Mouse (Mus musculus): ENCODE data around the gene Snx9. TPM values are rescaled to one million over a fixed set of nuclear protein-coding genes. Genes with fewer than 3 reads are reported as not detected.

Gene Snx9
- total RNA-seq, 2 experiments from 2014 or later: 12.7 to 13.1 TPM

- peak; percentile 57 to 69 for DNase-seq (ENCODE audit: low spot score in 2 of 2)
Observed at GRCm38 (mm10) chr17:5923281-5923680, 82.2 kb downstream of the Snx9 start.

DNA sequence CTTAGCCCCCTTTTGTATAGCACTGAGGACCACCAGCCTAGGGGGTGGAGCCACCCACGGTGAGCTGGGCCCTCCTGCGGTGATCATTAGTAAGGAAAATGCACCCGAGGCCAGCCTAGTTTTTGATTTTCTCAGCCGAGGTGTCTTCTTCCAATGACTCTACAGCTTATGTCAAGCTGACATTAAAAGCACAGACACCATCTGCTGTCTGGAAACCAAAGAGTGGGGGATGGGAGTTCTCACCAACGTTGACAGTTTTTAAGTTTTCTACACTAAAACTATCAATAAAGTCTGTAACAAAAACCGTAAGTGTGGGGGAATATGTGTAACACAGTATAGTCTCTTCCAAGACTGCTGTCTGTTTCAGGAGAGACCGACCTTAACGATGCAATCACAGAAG is 83.1 kb downstream of the Snx9 start:
- no peak for DNase-seq (ENCODE audit: low spot score in 2 of 2)

- DNase-seq (ENCODE audit: low spot score in 2 of 2): no peak
Observed at GRCm38 (mm10) chr17:5926710-5927109, 85.6 kb downstream of the Snx9 start.

DNA sequence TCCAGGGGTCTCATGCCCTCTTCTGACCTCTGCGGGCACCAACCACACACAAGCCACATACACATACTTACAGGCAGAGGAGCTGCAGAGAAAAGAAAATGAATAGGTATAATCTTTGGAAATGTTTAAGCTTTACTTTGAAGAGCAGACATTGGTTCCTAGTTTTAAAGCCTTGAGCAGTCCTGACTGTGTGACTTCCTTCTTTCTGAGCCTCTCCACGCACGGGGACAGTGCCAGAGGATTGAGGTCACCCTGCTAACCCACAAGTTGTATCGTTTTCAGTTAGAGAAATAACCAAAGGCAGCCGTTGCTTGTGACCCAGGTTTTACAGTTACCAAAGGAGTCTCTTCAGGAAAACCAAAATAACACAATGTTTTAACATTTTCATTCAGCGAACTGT is 87.9 kb downstream of the Snx9 start:
- no peak for DNase-seq (ENCODE audit: low spot score in 2 of 2)

DNA sequence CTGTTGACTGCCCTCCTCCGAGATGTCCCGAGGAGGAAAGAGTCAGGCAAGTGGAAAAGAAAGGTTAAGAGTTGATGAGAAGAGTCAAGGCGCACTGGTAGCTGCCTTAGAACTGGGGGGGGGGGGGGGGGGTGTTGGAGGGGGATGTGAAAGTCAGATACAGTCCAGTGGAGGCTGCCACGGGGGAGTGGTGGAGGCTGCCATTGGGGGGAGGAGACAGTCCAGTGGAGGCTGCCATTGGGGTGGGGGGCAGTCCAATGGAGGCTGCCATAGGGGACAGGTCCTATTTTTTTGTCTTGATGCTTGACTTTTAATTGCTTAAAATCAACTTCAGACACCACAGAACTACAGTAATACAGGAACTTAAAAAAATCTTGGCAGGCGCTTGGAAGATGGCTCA is 91.0 kb downstream of the Snx9 start:
- DNase-seq (ENCODE audit: low spot score in 2 of 2): no peak

- peak; percentile 27 to 46 for DNase-seq (ENCODE audit: low spot score in 2 of 2)
Observed at GRCm38 (mm10) chr17:5934554-5935324, 93.6 kb downstream of the Snx9 start.

DNA sequence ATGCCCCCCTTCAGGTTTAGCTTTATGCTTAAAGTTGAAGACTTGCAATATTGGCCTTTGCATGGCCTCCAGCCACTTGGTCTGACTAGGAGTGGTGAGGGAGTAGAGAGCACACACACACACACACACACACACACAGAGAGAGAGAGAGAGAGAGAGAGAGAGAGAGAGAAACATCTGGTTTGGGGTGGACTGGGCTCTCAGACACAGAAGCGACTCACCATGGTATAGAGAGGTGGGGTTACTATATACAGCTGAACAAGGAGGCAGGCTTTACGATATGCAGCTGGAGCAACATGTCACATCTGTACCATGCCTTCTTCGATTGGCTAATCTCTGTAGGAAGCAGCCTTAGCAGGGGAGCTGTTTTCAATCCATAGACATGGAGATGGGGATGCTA is 94.6 kb downstream of the Snx9 start:
- no peak for DNase-seq (ENCODE audit: low spot score in 2 of 2)

DNA sequence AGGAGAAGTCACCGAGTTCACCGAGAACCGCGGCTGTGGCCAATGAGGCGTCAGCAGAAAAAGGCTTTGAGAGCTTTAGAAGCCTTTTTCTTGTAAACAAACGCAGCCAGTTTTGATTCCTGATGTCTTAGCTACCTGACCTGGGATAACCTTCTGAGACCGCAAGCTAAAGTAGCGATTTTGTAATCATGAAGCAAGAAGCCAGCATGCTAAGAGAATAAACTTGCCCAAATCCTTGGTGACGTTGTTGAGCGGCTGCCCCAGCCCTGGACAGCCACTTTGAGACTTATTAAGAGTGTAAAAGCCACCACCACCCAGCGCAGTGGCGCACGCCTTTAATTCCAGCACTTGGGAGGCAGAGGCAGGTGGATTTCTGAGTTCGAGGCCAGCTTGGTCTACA is 95.1 kb downstream of the Snx9 start:
- DNase-seq (ENCODE audit: low spot score in 2 of 2): no peak

DNA sequence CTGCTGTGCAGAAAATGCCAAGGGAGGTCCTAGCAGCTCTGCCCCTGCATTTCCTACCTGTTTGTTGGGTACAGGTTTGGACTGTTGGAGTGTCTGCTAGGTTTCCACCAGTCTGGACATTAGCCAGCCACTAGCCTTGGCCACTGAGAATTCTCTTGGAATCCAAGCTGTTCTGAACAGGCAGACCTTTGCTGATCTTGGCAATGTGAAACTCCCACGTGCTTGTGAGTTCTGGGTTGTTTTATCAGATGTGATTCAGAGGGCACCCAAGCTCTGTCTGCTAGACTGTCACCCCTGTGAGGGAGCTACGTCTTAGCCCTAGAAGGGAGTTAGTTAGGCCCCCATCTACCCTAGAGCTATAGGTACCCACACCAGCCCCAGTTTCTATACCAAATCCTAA is 96.3 kb downstream of the Snx9 start:
- no peak for DNase-seq (ENCODE audit: low spot score in 2 of 2)

DNA sequence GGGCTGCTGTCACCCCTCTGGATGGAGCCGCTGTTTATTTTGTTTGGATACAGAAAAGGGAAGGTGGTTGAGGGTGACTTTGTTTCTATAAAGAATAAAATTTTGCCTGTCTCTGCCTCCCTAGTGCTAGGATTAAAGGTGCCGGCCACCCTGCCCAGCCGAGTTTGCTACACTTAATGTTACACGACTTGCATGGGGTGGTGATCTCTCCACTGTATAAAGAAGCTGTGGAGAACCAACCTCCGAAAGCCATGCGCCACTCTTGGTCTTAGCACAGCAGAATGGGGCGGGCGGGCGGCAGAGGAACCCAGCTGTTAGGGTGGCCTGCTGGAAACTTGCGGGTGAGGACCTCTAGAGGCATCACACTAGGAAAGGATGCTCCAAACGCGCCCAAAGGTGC is 98.7 kb downstream of the Snx9 start:
- DNase-seq (ENCODE audit: low spot score in 2 of 2): no peak

- DNase-seq (ENCODE audit: low spot score in 2 of 2): peak; percentile 72 to 84
Observed at GRCm38 (mm10) chr17:5940792-5941191, 99.7 kb downstream of the Snx9 start.

DNA sequence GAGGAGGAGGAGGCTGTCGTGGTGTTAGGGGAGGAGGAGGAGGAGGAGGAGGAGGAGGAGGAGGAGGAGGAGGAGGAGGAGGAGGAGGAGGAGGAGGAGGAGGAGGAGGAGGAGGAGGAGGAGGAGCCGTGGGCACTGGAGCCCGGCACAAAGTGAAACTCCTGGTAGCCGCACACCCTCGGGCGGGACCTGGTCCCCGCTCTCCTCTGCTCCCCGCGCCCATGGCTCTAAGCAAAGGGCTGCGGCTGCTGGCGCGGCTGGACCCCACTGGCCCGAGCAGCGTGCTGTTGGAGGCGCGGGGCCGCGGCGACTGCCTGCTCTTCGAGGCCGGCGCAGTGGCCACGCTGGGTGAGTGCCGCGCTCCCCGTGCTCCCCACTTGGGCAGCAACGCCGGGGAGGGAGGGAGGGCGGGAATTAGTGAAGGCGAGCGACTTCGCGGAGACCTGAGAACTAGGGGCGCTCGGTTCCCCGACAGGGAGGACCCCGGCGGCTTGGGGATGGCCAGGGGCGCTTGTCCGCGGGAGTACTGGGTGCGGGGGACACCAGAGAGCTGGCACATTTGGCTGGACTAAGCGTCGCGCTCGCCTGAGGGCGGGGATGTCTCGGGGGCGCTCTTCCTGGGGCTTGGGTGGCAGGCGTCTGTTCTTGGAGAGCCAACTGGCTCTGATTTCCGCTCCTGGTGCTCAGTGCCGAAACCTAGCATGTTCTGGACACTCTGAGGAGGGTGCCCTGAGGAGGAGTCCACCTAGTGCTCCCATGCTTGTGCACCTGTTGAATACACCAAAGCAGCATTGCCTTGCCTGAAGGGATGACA is 100.3 kb downstream of the Snx9 start, which contains the start of gene Synj2:
TSS of gene Synj2 (plus strand) at position 51 of the 814 bp plus-strand sequence.
- peak; percentile 35 to 38 for DNase-seq (ENCODE audit: low spot score in 2 of 2)

DNA sequence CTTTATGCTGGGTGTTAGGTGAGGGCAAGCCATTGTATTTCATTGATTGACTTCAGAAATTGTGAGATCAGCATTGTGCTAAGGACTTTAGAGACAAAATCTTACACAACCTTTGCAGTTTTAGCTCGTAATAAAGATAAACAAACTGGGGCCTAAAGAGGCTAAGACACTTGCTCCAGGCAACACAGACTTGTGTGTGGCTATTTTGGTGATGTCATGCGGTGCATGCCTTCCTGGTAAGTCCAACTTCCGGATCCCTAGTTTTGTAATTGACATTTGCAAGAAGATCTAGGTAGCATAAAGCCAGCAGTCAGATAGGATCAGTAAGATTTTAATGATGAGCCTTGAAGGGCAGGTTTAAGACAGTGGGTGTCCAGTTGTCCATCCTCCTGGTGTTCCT is 101.0 kb downstream of the Snx9 start:
- no peak for DNase-seq (ENCODE audit: low spot score in 2 of 2)

GRCm38 (mm10) chr17:5943053-5943452 is 101.9 kb downstream of the Snx9 start:
- DNase-seq (ENCODE audit: low spot score in 2 of 2): no peak

GRCm38 (mm10) chr17:5947039-5947438 is 105.9 kb downstream of the Snx9 start:
- DNase-seq (ENCODE audit: low spot score in 2 of 2): no peak

- DNase-seq (ENCODE audit: low spot score in 2 of 2): no peak
Observed at GRCm38 (mm10) chr17:5952455-5952854, 111.3 kb downstream of the Snx9 start.

DNA sequence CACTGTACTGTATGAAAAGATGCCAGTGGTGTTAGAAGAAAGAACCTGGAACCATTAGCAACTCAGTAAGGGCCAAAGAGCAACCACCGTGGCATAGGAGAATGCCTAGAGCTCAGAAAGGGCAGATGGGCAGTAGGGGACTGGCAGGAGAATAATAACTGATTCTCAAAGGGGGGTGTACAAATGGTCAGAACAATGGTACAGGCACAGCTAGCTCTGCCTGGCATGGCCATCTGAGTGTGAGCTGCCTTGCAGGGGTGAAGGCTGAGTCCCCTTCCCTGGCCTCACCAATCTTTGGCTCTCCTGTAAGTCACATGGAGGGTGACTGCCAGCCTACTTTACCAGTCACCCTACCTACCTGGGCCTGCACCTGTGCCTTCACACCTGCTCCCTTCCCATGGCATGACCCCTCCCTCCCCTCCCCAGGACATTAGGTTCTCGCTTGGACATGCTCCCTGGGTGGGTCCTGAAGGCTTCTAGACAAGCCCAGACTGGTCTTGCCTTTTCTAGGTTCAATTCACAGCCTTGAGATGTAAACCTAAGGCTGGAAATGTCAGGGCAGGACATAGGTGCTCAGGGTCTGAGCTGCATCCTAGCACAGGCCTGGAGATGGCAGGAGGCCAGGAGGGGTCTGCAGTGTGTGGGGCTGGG is 115.3 kb downstream of the Snx9 start:
- no peak for DNase-seq (ENCODE audit: low spot score in 2 of 2)

DNA sequence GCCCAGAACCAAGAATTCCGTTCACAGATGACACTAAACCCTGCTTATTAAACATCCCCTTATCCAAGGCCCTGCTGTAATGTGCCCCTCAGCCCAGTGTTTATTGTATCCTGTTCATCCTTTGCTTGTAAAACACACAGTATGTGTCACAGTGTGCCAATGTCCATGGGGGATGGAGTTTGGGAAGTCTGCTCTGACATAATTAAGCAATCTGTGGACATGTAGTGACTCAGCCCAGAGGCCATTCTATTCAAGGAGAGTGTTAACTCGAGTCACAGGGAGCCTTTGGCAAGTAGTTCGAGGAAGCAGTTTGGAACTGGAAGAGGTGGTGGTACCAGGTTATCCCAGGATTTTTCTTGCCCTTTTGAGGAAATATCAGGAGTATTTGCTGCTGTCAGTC is 116.0 kb downstream of the Snx9 start:
- DNase-seq (ENCODE audit: low spot score in 2 of 2): no peak

GRCm38 (mm10) chr17:5958229-5958628 is 117.1 kb downstream of the Snx9 start:
- DNase-seq (ENCODE audit: low spot score in 2 of 2): no peak

DNA sequence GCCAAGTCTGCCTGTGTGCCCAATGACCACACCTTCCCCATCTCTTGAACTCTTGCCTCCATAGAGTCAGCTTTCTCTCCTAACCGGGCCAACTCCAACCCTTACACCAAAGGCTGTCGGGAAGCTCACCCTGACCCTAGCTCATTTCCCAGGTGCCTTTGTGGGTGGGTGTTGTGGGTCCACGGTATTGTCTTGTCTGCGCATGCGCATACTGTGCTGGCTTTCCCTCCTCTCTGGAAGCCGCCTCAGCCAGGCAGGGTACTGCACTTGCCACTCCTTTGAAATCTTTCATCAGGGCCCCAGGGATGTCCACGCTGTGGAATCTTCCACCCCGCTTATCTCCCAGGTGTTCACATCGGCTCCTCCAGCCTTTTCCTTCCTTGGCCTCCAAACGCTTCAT is 117.5 kb downstream of the Snx9 start:
- no peak for DNase-seq (ENCODE audit: low spot score in 2 of 2)

DNA sequence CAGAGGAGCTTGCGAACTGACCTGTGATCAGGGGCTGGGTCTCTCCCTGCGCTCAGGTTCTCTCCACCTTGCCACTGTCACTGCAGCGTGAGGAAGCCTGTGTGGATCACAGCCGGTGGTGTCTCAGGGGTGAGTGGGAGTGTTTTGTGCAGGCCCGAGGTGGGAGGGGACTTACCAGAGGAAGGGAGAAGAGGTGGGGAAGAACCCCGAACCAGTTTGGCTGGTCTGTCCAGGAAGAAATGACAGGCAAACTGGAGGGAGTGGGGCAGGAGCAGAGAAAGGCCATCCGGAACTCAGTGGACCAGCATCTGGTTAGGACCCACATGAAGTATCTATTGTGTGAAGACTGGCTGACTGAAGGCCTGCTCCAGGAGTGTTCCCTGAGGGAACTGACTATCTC is 118.0 kb downstream of the Snx9 start:
- no peak for DNase-seq (ENCODE audit: low spot score in 2 of 2)

DNA sequence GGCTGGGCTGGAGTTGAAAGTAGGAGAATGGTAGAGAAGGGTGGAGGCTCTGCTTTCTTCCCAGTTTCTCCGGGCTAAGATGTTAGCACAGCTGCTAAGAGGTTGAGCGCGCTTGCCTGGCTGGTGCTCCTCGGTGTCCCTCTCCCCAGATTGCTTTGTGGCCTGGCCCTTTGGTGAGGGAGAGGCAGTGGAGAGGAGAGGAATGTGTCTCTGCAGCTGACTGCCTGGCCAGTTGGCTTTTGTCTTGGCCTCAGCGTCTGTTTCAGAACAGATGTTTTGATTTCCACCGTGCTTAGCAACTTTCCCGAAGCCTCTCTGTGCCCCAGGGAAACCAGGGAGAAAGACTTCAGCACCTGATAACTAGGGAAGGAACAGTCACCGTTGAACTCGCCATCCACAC is 118.7 kb downstream of the Snx9 start:
- DNase-seq (ENCODE audit: low spot score in 2 of 2): no peak

Data from layer of hippocampus, postnatal 10 days (tissue).